Mouse (Mus musculus) urinary bladder, adult 18-20 months (tissue): ENCODE data around the gene Slc7a1.

Experiments used
- DNase-seq, 2 experiments: peaks; one replicate each; pipeline ENCODE4 v3.0.0; 2022; ENCODE audit warnings: low spot score in 2 of 2, mixed read lengths in 2 of 2

Gene Slc7a1

GRCm38 (mm10) chr5:148325317-148325885 lies 74.3 kb downstream of the Slc7a1 start:
- DNase-seq: no peak

GRCm38 (mm10) chr5:148314931-148315330 lies 84.8 kb downstream of the Slc7a1 start:
- no peak for DNase-seq

- DNase-seq: no peak
Observed at GRCm38 (mm10) chr5:148312443-148312842, 87.3 kb downstream of the Slc7a1 start.

- DNase-seq: no peak
Observed at GRCm38 (mm10) chr5:148310790-148311189, 88.9 kb downstream of the Slc7a1 start.

- no peak for DNase-seq
Observed at GRCm38 (mm10) chr5:148304112-148304511, 95.6 kb downstream of the Slc7a1 start.

GRCm38 (mm10) chr5:148302968-148303367 lies 96.7 kb downstream of the Slc7a1 start:
- DNase-seq: no peak

GRCm38 (mm10) chr5:148293346-148293745 lies 106.4 kb downstream of the Slc7a1 start:
- no peak for DNase-seq

- DNase-seq: no peak
Observed at GRCm38 (mm10) chr5:148292862-148293261, 106.8 kb downstream of the Slc7a1 start.

- DNase-seq: no peak
Observed at GRCm38 (mm10) chr5:148289951-148290350, 109.8 kb downstream of the Slc7a1 start.

- DNase-seq: no peak
Observed at GRCm38 (mm10) chr5:148288804-148289203, 110.9 kb downstream of the Slc7a1 start.

GRCm38 (mm10) chr5:148287529-148287928 lies 112.2 kb downstream of the Slc7a1 start:
- no peak for DNase-seq

- DNase-seq: no peak
Observed at GRCm38 (mm10) chr5:148283584-148283983, 116.1 kb downstream of the Slc7a1 start.

GRCm38 (mm10) chr5:148283177-148283576 lies 116.5 kb downstream of the Slc7a1 start:
- DNase-seq: no peak

- no peak for DNase-seq
Observed at GRCm38 (mm10) chr5:148282631-148283030, 117.1 kb downstream of the Slc7a1 start.

- DNase-seq: no peak
Observed at GRCm38 (mm10) chr5:148282093-148282492, 117.6 kb downstream of the Slc7a1 start.

GRCm38 (mm10) chr5:148280321-148280720 lies 119.4 kb downstream of the Slc7a1 start:
- DNase-seq: no peak

- no peak for DNase-seq
Observed at GRCm38 (mm10) chr5:148278233-148278632, 121.5 kb downstream of the Slc7a1 start.
